Mouse (Mus musculus): Measurements from ENCODE around the gene Spg11. TPM values are rescaled to one million over a fixed set of nuclear protein-coding genes. Genes with fewer than 3 reads are reported as not detected.

Spg11 gene
- total RNA-seq, 2 experiments from 2014 or later, result 4.1 to 4.8 TPM

Small RNAs within 50 kb of the gene (microRNA-seq; reads per million reads assigned to microRNA genes)
- 0 to 0.74 reads per million in 2 experiments for gene Gm47314

Other genes starting within 250 kb of the Spg11 start
- 1 to 10 TPM; 5.3 to 7.5 TPM for gene Ctdspl2, start 162.4 kb downstream of the Spg11 start, total RNA-seq (2021)
- gene Mageb3, start 162.3 kb downstream of the Spg11 start, total RNA-seq (2021), result not detected
- 10 to 100 TPM; 25.8 to 32.1 TPM for gene Eif3j1, start 89.8 kb downstream of the Spg11 start, total RNA-seq (2021)
- 10 to 100 TPM; 61.2 to 75.7 TPM for gene B2m, start 29.3 kb upstream of the Spg11 start, total RNA-seq (2021)
- not detected for gene Trim69, start 42.3 kb upstream of the Spg11 start, total RNA-seq (2021)
- gene Patl2, start 67.8 kb upstream of the Spg11 start, total RNA-seq (2021), result not detected
- gene Terb2, start 67.9 kb upstream of the Spg11 start, total RNA-seq (2021), result not detected
- gene Sord, start 116.4 kb upstream of the Spg11 start, total RNA-seq (2021), result 10 to 100 TPM; 39.0 to 51.1 TPM
- under 1 TPM in 1 of 2 experiments, not detected in 1; 0.17 TPM for gene Duox2, start 180.1 kb upstream of the Spg11 start, total RNA-seq (2021)
- not detected for gene Duoxa2, start 180.5 kb upstream of the Spg11 start, total RNA-seq (2021)
- gene Duoxa1, start 195.3 kb upstream of the Spg11 start, total RNA-seq (2021), result under 1 TPM; 0.41 to 0.49 TPM
- under 1 TPM; 0.47 to 0.66 TPM for gene Duox1, start 197.3 kb upstream of the Spg11 start, total RNA-seq (2021)

All from gastrocnemius, postnatal 36 days (tissue).